Mouse (Mus musculus): ENCODE results near the gene Pgbd5. TPM values are rescaled to one million over a fixed set of nuclear protein-coding genes. Genes with fewer than 3 reads are reported as not detected.

The Pgbd5 gene
- 0.16 and 0.40 TPM in 2 replicates for polyA plus RNA-seq (2012; rRNA removed)

- TF ChIP-seq CTCF (IDR thresholded peaks at IDR 0.05; ENCODE audit: extremely low read depth, insufficient read depth, insufficient read length, insufficient replicate concordance) = no peak
- TF ChIP-seq POLR2A (IDR thresholded peaks at IDR 0.05; ENCODE audit: low read depth, low read length) = no peak
- peaks cover under 1% of the 10 kb centered on the region; the same call in 1 of the 2 replicates for H3K4me1 ChIP-seq (ENCODE audit: control insufficient read depth, insufficient read depth, insufficient read length)
- peaks cover 4% of the 10 kb centered on the region; the same call in 1 of the 2 replicates for H3K27me3 ChIP-seq (ENCODE audit: control insufficient read depth, insufficient read depth, low read length)
- H3K27ac ChIP-seq (ENCODE audit: insufficient read depth, low read length) = no peak within 1 kb of the TSS
- WGBS = 82% methylated on average over 6 of the region's 6 CpGs
- no peak within 1 kb of the TSS for H3K4me3 ChIP-seq (ENCODE audit: extremely low read depth, insufficient read depth, insufficient read length)
- no peaks in the 10 kb centered on the region for H3K36me3 ChIP-seq (ENCODE audit: control insufficient read depth, insufficient read depth, low read length)
- DNase-seq (ENCODE audit: low read depth in 1 of 2, low spot score in 2 of 2) = no peak
Observed at GRCm38 (mm10) chr8:124439558-124439957, at the start of gene Pgbd5. TSS of gene Pgbd5 (minus strand) at chr8:124439658.

GRCm38 (mm10) chr8:124483356-124484115 lies 44.1 kb upstream of the Pgbd5 start:
- no peak for DNase-seq (ENCODE audit: low read depth in 1 of 2, low spot score in 2 of 2)
- no peak for TF ChIP-seq POLR2A (IDR thresholded peaks at IDR 0.05; ENCODE audit: low read depth, low read length)
- TF ChIP-seq CTCF (IDR thresholded peaks at IDR 0.05; ENCODE audit: extremely low read depth, insufficient read depth, insufficient read length, insufficient replicate concordance) = no peak
- H3K27me3 ChIP-seq (ENCODE audit: control insufficient read depth, insufficient read depth, low read length) = no peaks in the 10 kb centered on the region
- H3K36me3 ChIP-seq (ENCODE audit: control insufficient read depth, insufficient read depth, low read length) = no peaks in the 10 kb centered on the region
- no peak overlapping the region for H3K4me3 ChIP-seq (ENCODE audit: extremely low read depth, insufficient read depth, insufficient read length)
- H3K27ac ChIP-seq (ENCODE audit: insufficient read depth, low read length) = no peak overlapping the region
- H3K4me1 ChIP-seq (ENCODE audit: control insufficient read depth, insufficient read depth, insufficient read length) = no peaks in the 10 kb centered on the region
- whole genome bisulfite sequencing = 75% methylated on average over 7 of the region's 7 CpGs

GRCm38 (mm10) chr8:124482790-124483189 lies 43.3 kb upstream of the Pgbd5 start:
- no peak for TF ChIP-seq POLR2A (IDR thresholded peaks at IDR 0.05; ENCODE audit: low read depth, low read length)
- TF ChIP-seq CTCF (IDR thresholded peaks at IDR 0.05; ENCODE audit: extremely low read depth, insufficient read depth, insufficient read length, insufficient replicate concordance) = no peak
- WGBS = 87% methylated on average over 2 of the region's 2 CpGs
- Histone ChIP-seq H3K4me1 (ENCODE audit: control insufficient read depth, insufficient read depth, insufficient read length) (no peaks in the 10 kb centered on the region), H3K36me3 (ENCODE audit: control insufficient read depth, insufficient read depth, low read length) (no peaks in the 10 kb centered on the region), H3K4me3 (ENCODE audit: extremely low read depth, insufficient read depth, insufficient read length) (no peak overlapping the region), H3K27ac (ENCODE audit: insufficient read depth, low read length) (no peak overlapping the region), H3K27me3 (ENCODE audit: control insufficient read depth, insufficient read depth, low read length) (no peaks in the 10 kb centered on the region)
- DNase-seq (ENCODE audit: low read depth in 1 of 2, low spot score in 2 of 2) = no peak

DNA sequence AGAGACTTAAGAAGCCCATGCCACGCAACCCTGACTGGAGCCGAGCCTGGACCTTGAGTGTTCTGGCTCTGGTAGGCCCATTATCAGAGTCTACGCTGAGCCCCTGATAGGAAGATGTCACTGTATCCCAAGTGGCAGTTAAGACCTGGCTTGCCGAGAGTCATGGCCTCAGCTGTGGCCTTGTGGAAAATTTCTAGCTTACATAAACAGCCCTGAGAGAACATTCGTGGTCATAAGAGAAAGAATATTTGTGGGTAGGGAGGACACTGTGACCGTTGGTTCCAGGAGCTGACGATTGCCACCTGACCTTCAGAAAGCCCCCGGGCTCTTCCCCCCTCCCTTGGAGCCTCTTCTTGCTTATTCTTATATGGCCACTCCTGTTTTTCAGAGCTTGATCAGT lies 40.9 kb upstream of the Pgbd5 start:
- no peak overlapping the region for H3K4me3 ChIP-seq (ENCODE audit: extremely low read depth, insufficient read depth, insufficient read length)
- no peaks in the 10 kb centered on the region for H3K36me3 ChIP-seq (ENCODE audit: control insufficient read depth, insufficient read depth, low read length)
- H3K27ac ChIP-seq (ENCODE audit: insufficient read depth, low read length) = no peak overlapping the region
- no peaks in the 10 kb centered on the region for H3K4me1 ChIP-seq (ENCODE audit: control insufficient read depth, insufficient read depth, insufficient read length)
- DNase-seq (ENCODE audit: low read depth in 1 of 2, low spot score in 2 of 2) = no peak
- WGBS = 84% methylated on average over 8 of the region's 8 CpGs
- no peaks in the 10 kb centered on the region for H3K27me3 ChIP-seq (ENCODE audit: control insufficient read depth, insufficient read depth, low read length)
- TF ChIP-seq POLR2A (IDR thresholded peaks at IDR 0.05; ENCODE audit: low read depth, low read length) (no peak), CTCF (IDR thresholded peaks at IDR 0.05; ENCODE audit: extremely low read depth, insufficient read depth, insufficient read length, insufficient replicate concordance) (no peak)

- TF ChIP-seq CTCF (IDR thresholded peaks at IDR 0.05; ENCODE audit: extremely low read depth, insufficient read depth, insufficient read length, insufficient replicate concordance) (no peak), POLR2A (IDR thresholded peaks at IDR 0.05; ENCODE audit: low read depth, low read length) (no peak)
- Histone ChIP-seq H3K4me3 (ENCODE audit: extremely low read depth, insufficient read depth, insufficient read length) (no peak overlapping the region), H3K36me3 (ENCODE audit: control insufficient read depth, insufficient read depth, low read length) (no peaks in the 10 kb centered on the region), H3K27ac (ENCODE audit: insufficient read depth, low read length) (no peak overlapping the region), H3K27me3 (ENCODE audit: control insufficient read depth, insufficient read depth, low read length) (no peaks in the 10 kb centered on the region), H3K4me1 (ENCODE audit: control insufficient read depth, insufficient read depth, insufficient read length) (no peaks in the 10 kb centered on the region)
- no peak for DNase-seq (ENCODE audit: low read depth in 1 of 2, low spot score in 2 of 2)
- WGBS = 66% methylated on average over 3 of the region's 3 CpGs
Observed at GRCm38 (mm10) chr8:124479251-124479650, 39.8 kb upstream of the Pgbd5 start.

DNA sequence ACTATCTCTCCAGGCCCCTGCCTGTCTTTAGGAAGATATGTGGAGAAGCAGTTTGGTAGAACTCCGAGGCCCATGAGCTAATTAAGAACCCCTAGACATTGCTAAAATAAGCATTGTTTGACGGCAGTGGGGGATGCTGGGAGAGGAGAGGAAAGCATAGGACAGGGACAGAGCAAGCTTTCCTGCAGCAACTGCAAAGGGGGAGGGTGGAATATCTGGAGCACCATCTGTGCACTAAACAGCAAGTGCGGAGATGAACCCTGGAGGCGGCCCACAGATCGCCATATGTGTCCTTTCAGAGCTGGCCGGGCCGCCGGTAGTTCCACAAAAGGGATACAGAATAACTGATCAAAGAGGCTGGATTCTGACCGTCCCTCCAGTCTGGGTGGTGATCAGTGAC lies 37.2 kb upstream of the Pgbd5 start:
- no peak overlapping the region for H3K27ac ChIP-seq (ENCODE audit: insufficient read depth, low read length)
- 84% methylated on average over 9 of the region's 9 CpGs for WGBS
- H3K4me3 ChIP-seq (ENCODE audit: extremely low read depth, insufficient read depth, insufficient read length) = no peak overlapping the region
- no peaks in the 10 kb centered on the region for H3K27me3 ChIP-seq (ENCODE audit: control insufficient read depth, insufficient read depth, low read length)
- TF ChIP-seq POLR2A (IDR thresholded peaks at IDR 0.05; ENCODE audit: low read depth, low read length) (no peak), CTCF (IDR thresholded peaks at IDR 0.05; ENCODE audit: extremely low read depth, insufficient read depth, insufficient read length, insufficient replicate concordance) (no peak)
- H3K36me3 ChIP-seq (ENCODE audit: control insufficient read depth, insufficient read depth, low read length) = no peaks in the 10 kb centered on the region
- no peaks in the 10 kb centered on the region for H3K4me1 ChIP-seq (ENCODE audit: control insufficient read depth, insufficient read depth, insufficient read length)
- no peak for DNase-seq (ENCODE audit: low read depth in 1 of 2, low spot score in 2 of 2)

DNA sequence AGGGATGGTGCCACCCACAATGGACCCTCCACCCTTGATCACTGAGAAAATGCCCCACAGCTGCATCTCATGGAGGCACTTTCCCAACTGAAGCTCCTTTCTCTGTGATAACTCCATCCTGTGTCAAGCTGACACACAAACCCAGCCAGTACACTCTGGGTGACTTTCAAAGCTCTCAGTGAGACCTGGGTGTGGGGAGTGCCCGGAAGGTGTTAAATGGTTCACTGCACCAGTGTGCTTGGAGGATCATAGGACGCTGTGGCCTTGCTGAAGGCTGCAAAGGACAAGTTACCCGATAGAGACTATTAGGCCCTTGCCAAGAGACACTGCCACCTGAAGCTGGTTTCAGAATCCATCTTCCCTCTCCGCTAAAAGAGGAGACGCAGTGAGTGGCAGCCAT lies 36.2 kb upstream of the Pgbd5 start:
- 85% methylated on average over 5 of the region's 5 CpGs for WGBS
- Histone ChIP-seq H3K27me3 (ENCODE audit: control insufficient read depth, insufficient read depth, low read length) (no peaks in the 10 kb centered on the region), H3K27ac (ENCODE audit: insufficient read depth, low read length) (no peak overlapping the region), H3K4me3 (ENCODE audit: extremely low read depth, insufficient read depth, insufficient read length) (no peak overlapping the region), H3K4me1 (ENCODE audit: control insufficient read depth, insufficient read depth, insufficient read length) (no peaks in the 10 kb centered on the region), H3K36me3 (ENCODE audit: control insufficient read depth, insufficient read depth, low read length) (no peaks in the 10 kb centered on the region)
- no peak for DNase-seq (ENCODE audit: low read depth in 1 of 2, low spot score in 2 of 2)
- TF ChIP-seq POLR2A (IDR thresholded peaks at IDR 0.05; ENCODE audit: low read depth, low read length) = no peak
- no peak for TF ChIP-seq CTCF (IDR thresholded peaks at IDR 0.05; ENCODE audit: extremely low read depth, insufficient read depth, insufficient read length, insufficient replicate concordance)

Measured in spleen, adult 2 months (tissue).